Mouse (Mus musculus) heart, postnatal 25 days (tissue): Measurements from ENCODE around the gene Rab15. TPM values are rescaled to one million over a fixed set of nuclear protein-coding genes. Genes with fewer than 3 reads are reported as not detected.
"Not testable (repeated sequence)": the region's sequence is repeated elsewhere in the genome, so short reads cannot be mapped to it uniquely, and the experiment has no call there.

Experiments used
- DNase-seq: peaks from one replicate; pipeline ENCODE4 v3.0.0; 2022; ENCODE audit warnings: low spot score
- intact Hi-C: fragments of 180-260 bp; cut with DNase I; formaldehyde crosslinking; loops from one replicate; pipeline ENCODE4 v1.15.1; 2025
- total RNA-seq, 2 experiments: library from RNA; stranded (reverse); gene quantifications; 2 replicates each; pipeline ENCODE4 v1.2.3; 2021

Gene Rab15
- total RNA-seq, result 1 to 10 TPM in 1 of 2 experiments, under 1 TPM in 1; 0.45 to 1.3 TPM

GRCm38 (mm10) chr12:76822651-76823041, at the start of gene Rab15:
Gene Rab15, minus strand, starts transcription at chr12:76822908.
- no peak for DNase-seq
- intact Hi-C loops, result no loop called here

- intact Hi-C loops, result no loop called here
- no peak for DNase-seq
Measured at GRCm38 (mm10) chr12:76869561-76869960, 46.9 kb upstream of the Rab15 start.

GRCm38 (mm10) chr12:76868463-76869198, 45.9 kb upstream of the Rab15 start:
- DNase-seq, result no peak
- intact Hi-C loops, result no loop called here

GRCm38 (mm10) chr12:76867586-76868280, 45.0 kb upstream of the Rab15 start:
- no peak for DNase-seq
- intact Hi-C loops, result no loop called here

GRCm38 (mm10) chr12:76865266-76865665, 42.6 kb upstream of the Rab15 start:
- DNase-seq, result no peak

GRCm38 (mm10) chr12:76863651-76864050, 40.9 kb upstream of the Rab15 start:
- intact Hi-C loops, result no loop called here
- no peak for DNase-seq

More at GRCm38 (mm10) chr12:76865266-76865665, 42.6 kb upstream of the Rab15 start:
- intact Hi-C loops, result no loop called here

- DNase-seq, intact Hi-C loops: not testable (repeated sequence)
Measured at GRCm38 (mm10) chr12:76858788-76859187, 36.1 kb upstream of the Rab15 start.

- intact Hi-C loops, result no loop called here
- no peak for DNase-seq
Measured at GRCm38 (mm10) chr12:76857087-76857486, 34.4 kb upstream of the Rab15 start.

- no peak for DNase-seq
- intact Hi-C loops, result no loop called here
Measured at GRCm38 (mm10) chr12:76853378-76854142, 30.9 kb upstream of the Rab15 start.

GRCm38 (mm10) chr12:76852419-76852818, 29.7 kb upstream of the Rab15 start:
- DNase-seq, result no peak
- intact Hi-C loops, result no loop called here

GRCm38 (mm10) chr12:76844346-76845061, 21.8 kb upstream of the Rab15 start:
- intact Hi-C loops, result no loop called here

GRCm38 (mm10) chr12:76840081-76840480, 17.4 kb upstream of the Rab15 start:
- intact Hi-C loops, result no loop called here
- no peak for DNase-seq

More at GRCm38 (mm10) chr12:76844346-76845061, 21.8 kb upstream of the Rab15 start:
- DNase-seq, result no peak

- intact Hi-C loops, result loop anchor here (5.0 to 10.0 kb wide), 5 partner anchors 88 to 726 kb away; partner anchors contain the start of genes Fut8 and Max
- DNase-seq, result no peak
Measured at GRCm38 (mm10) chr12:76839298-76839697, 16.6 kb upstream of the Rab15 start.

- intact Hi-C loops, result loop anchor here (2.0 to 10.0 kb wide), 6 partner anchors 41 to 727 kb away; partner anchors contain the start of genes Fut8 and Max
- no peak for DNase-seq
Measured at GRCm38 (mm10) chr12:76837844-76838650, 15.3 kb upstream of the Rab15 start.

GRCm38 (mm10) chr12:76837101-76837843, 14.6 kb upstream of the Rab15 start:
- intact Hi-C loops, result loop anchor here (2.0 to 10.0 kb wide), 6 partner anchors 42 to 728 kb away; partner anchors contain the start of genes Fut8 and Max

GRCm38 (mm10) chr12:76832704-76833103, 10.0 kb upstream of the Rab15 start:
- intact Hi-C loops, result loop anchor here (10.0 kb wide), 1 partner anchor 732 kb away; no protein-coding TSS in a partner anchor
- no peak for DNase-seq

More at GRCm38 (mm10) chr12:76837101-76837843, 14.6 kb upstream of the Rab15 start:
- peak; percentile 94 for DNase-seq

- no peak for DNase-seq
- intact Hi-C loops, result no loop called here
Measured at GRCm38 (mm10) chr12:76825283-76825682, 2.6 kb upstream of the Rab15 start.
